Mouse (Mus musculus): ENCODE results near the gene Dlgap1.
"Not testable (repeated sequence)": the region's sequence is repeated elsewhere in the genome, so short reads cannot be mapped to it uniquely, and the experiment has no call there.

Gene Dlgap1

GRCm38 (mm10) chr17:70534321-70534720 lies 565.4 kb downstream of the Dlgap1 start:
- no peak for DNase-seq

- no peak for DNase-seq
Observed at GRCm38 (mm10) chr17:70541816-70542215, 572.9 kb downstream of the Dlgap1 start.

- DNase-seq, result no peak
Observed at GRCm38 (mm10) chr17:70550793-70551192, 581.9 kb downstream of the Dlgap1 start.

GRCm38 (mm10) chr17:70561547-70561946 lies 592.7 kb downstream of the Dlgap1 start:
- DNase-seq, result no peak

GRCm38 (mm10) chr17:70570848-70571247 lies 602.0 kb downstream of the Dlgap1 start:
- DNase-seq, result no peak

- no peak for DNase-seq
Observed at GRCm38 (mm10) chr17:70583042-70583441, 614.2 kb downstream of the Dlgap1 start.

GRCm38 (mm10) chr17:70586735-70587425 lies 618.0 kb downstream of the Dlgap1 start:
- no peak for DNase-seq

GRCm38 (mm10) chr17:70587975-70588630 lies 619.2 kb downstream of the Dlgap1 start:
- DNase-seq, result not testable (repeated sequence)

GRCm38 (mm10) chr17:70588691-70589090 lies 619.8 kb downstream of the Dlgap1 start:
- DNase-seq, result no peak

GRCm38 (mm10) chr17:70589140-70589539 lies 620.3 kb downstream of the Dlgap1 start:
- no peak for DNase-seq

GRCm38 (mm10) chr17:70590506-70590905 lies 621.6 kb downstream of the Dlgap1 start:
- DNase-seq, result no peak

- no peak for DNase-seq
Observed at GRCm38 (mm10) chr17:70594277-70594676, 625.4 kb downstream of the Dlgap1 start.

GRCm38 (mm10) chr17:70596326-70596725 lies 627.5 kb downstream of the Dlgap1 start:
- no peak for DNase-seq

GRCm38 (mm10) chr17:70600462-70600861 lies 631.6 kb downstream of the Dlgap1 start:
- DNase-seq, result no peak

- DNase-seq, result no peak
Observed at GRCm38 (mm10) chr17:70602051-70602450, 633.2 kb downstream of the Dlgap1 start.

GRCm38 (mm10) chr17:70605659-70606058 lies 636.8 kb downstream of the Dlgap1 start:
- DNase-seq, result no peak

GRCm38 (mm10) chr17:70612171-70612570 lies 643.3 kb downstream of the Dlgap1 start:
- no peak for DNase-seq

- no peak for DNase-seq
Observed at GRCm38 (mm10) chr17:70613897-70614296, 645.0 kb downstream of the Dlgap1 start.

GRCm38 (mm10) chr17:70614407-70615060 lies 645.7 kb downstream of the Dlgap1 start:
- DNase-seq, result no peak

GRCm38 (mm10) chr17:70622493-70622892 lies 653.6 kb downstream of the Dlgap1 start:
- no peak for DNase-seq

GRCm38 (mm10) chr17:70626396-70626795 lies 657.5 kb downstream of the Dlgap1 start:
- DNase-seq, result no peak

- DNase-seq, result no peak
Observed at GRCm38 (mm10) chr17:70626925-70627324, 658.1 kb downstream of the Dlgap1 start.

- no peak for DNase-seq
Observed at GRCm38 (mm10) chr17:70629653-70630378, 660.9 kb downstream of the Dlgap1 start.

All from spleen, adult 18-20 months (tissue).